Mouse (Mus musculus) thymus, adult 2 months (tissue): Measurements from ENCODE around the gene Lamc3.

Source experiments
- CTCF ChIP-seq: fragments of 200-500 bp; IDR thresholded peaks from 2 replicates; pipeline ENCODE4 v1.5.1; 2012; ENCODE audit warnings: mild to moderate bottlenecking, control low read depth, low read length, moderate library complexity, borderline replicate concordance; ENCODE audit not compliant: control insufficient read depth, poor library complexity, insufficient read depth; ENCODE audit errors: extremely low read depth
- POLR2A ChIP-seq: fragments of 200-500 bp; IDR thresholded peaks from 2 replicates; pipeline ENCODE4 v1.6.1; 2012; ENCODE audit warnings: mild to moderate bottlenecking, low read length, control low read depth, moderate library complexity; ENCODE audit not compliant: control insufficient read depth, poor library complexity, insufficient read depth; ENCODE audit errors: extremely low read depth

DNA sequence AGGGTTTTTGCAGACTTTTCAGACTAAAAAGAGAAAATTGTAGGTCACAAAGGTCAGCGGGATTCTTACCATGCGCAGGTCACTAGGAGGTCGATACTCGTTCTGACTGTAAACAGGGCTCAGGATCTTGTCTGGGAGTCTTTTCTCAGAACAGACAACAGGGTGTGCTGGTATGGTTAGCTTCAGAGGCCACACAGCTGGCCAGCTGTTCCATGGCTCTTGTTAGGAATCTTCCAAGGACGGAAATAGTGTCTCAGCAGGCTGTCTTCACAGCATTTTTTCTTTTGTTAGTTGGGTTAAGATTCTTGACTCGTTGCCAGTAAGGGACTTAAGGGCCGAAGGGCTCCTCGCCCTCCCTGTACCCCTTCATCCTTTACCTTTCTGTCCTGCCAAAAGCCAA is 79.7 kb downstream of the Lamc3 start:
- TF ChIP-seq CTCF (no peak), POLR2A (no peak)
